Mouse (Mus musculus) heart, postnatal 0 days (tissue): ENCODE data around the gene Ifit1bl1. TPM values are rescaled to one million over a fixed set of nuclear protein-coding genes. Genes with fewer than 3 reads are reported as not detected.

ENCODE experiments used
- ATAC-seq: fragments of 200-750 bp; cut with Nextera tagmentation; 2 replicates; pipeline ENCODE4 v1.8.0; 2017; ENCODE audit warnings: low read depth, moderate number of reproducible peaks, moderate library complexity; ENCODE audit not compliant: insufficient read depth
- DNase-seq: peaks from one replicate; pipeline ENCODE4 v3.0.0-alpha.2; 2016; ENCODE audit warnings: low spot score
- H3K27ac ChIP-seq: fragments of 300-500 bp; sonication (generic); 2 replicates; pipeline ENCODE4 v1.5.1; 2014; ENCODE audit warnings: low read depth, mild to moderate bottlenecking
- H3K27me3 ChIP-seq: fragments of 300-500 bp; sonication (generic); 2 replicates; pipeline ENCODE4 v1.6.1; 2014; ENCODE audit warnings: low read length, mixed read lengths; ENCODE audit not compliant: control insufficient read depth, insufficient read depth
- H3K36me3 ChIP-seq: fragments of 300-500 bp; sonication (generic); replicated peaks from 2 replicates; pipeline ENCODE4 v1.6.1; 2014; ENCODE audit warnings: low read length, mixed read lengths; ENCODE audit not compliant: control insufficient read depth, insufficient read depth
- H3K4me1 ChIP-seq: fragments of 300-500 bp; sonication (generic); 2 replicates; pipeline ENCODE4 v1.6.1; 2014; ENCODE audit warnings: antibody characterized with exemption; ENCODE audit not compliant: control insufficient read depth, insufficient read depth
- H3K4me2 ChIP-seq: fragments of 300-500 bp; sonication (generic); 2 replicates; pipeline ENCODE4 v1.6.1; 2014; ENCODE audit warnings: low read depth, mild to moderate bottlenecking, low read length, moderate library complexity
- H3K4me3 ChIP-seq: fragments of 300-500 bp; sonication (generic); 2 replicates; pipeline ENCODE4 v1.5.1; 2014; ENCODE audit warnings: low read depth, low read length
- H3K9ac ChIP-seq: fragments of 300-500 bp; sonication (generic); replicated peaks from 2 replicates; pipeline ENCODE4 v1.6.1; 2014; ENCODE audit warnings: low read depth, low read length, mixed read lengths
- H3K9me3 ChIP-seq: fragments of 300-500 bp; sonication (generic); replicated peaks from 2 replicates; pipeline ENCODE4 v1.6.1; 2016; ENCODE audit warnings: low read length; ENCODE audit not compliant: control insufficient read depth
- CTCF ChIP-seq: IDR thresholded peaks from 2 replicates; pipeline ENCODE4 v1.5.1; 2016; ENCODE audit warnings: antibody characterized with exemption, control low read depth, low read depth
- EP300 ChIP-seq: IDR thresholded peaks from 2 replicates; pipeline ENCODE4 v1.6.1; 2016; ENCODE audit warnings: antibody characterized with exemption, low read depth
- WGBS: fragments of 180-500 bp; shearing (Covaris S2); extraction: QIAGEN DNeasy Blood & Tissue Kit; methylation state at CpG from one replicate; pipeline ENCODE4 v1.1.7; 2014; 5-methylcytosine and 5-hydroxymethylcytosine counted together
- polyA plus RNA-seq: library from polyadenylated mRNA; unstranded; fragments of >200 nt; fragmentation: Nextera tagmentation; extraction: Ambion mirVana; gene quantifications from 2 replicates; pipeline ENCODE4 v1.2.1, GENCODE M21; 2015
- total RNA-seq: library from RNA; depleted of rRNA; stranded (reverse); fragments of >200 nt; gene quantifications from 2 replicates; pipeline ENCODE4 v1.2.3, GENCODE M21; 2014; ENCODE audit warnings: low replicate concordance; rRNA removed

Ifit1bl1 gene
- total and polyA plus RNA-seq, 2 experiments from 2014 or later = 0.50 to 3.3 TPM

- Histone ChIP-seq H3K27me3 (no peaks in the 10 kb centered on the region), H3K4me1 (peaks cover 12% of the 10 kb centered on the region), H3K27ac (no peak overlapping the region), H3K4me2 (no peak overlapping the region), H3K9me3 (no peaks in the 10 kb centered on the region), H3K36me3 (no peaks in the 10 kb centered on the region), H3K9ac (no peak overlapping the region), H3K4me3 (no peak overlapping the region)
- 29% methylated on average over 7 of the region's 7 CpGs for WGBS
- ATAC-seq = no peak
- DNase-seq = peak; percentile 69
- TF ChIP-seq CTCF (peak; percentile 81), EP300 (no peak)
Measured at GRCm38 (mm10) chr19:34547976-34548375, 53.8 kb downstream of the Ifit1bl1 start.

GRCm38 (mm10) chr19:34546211-34546610, 55.5 kb downstream of the Ifit1bl1 start:
- WGBS = 82% methylated on average over 4 of the region's 4 CpGs
- no peaks in the 10 kb centered on the region for H3K36me3 ChIP-seq
- no peak overlapping the region for H3K4me3 ChIP-seq
- H3K4me1 ChIP-seq = no peaks in the 10 kb centered on the region
- DNase-seq (no peak), ATAC-seq (no peak)
- H3K4me2 ChIP-seq = no peak overlapping the region
- no peaks in the 10 kb centered on the region for H3K9me3 ChIP-seq
- H3K9ac ChIP-seq = no peak overlapping the region
- H3K27ac ChIP-seq = no peak overlapping the region
- TF ChIP-seq EP300 = no peak
- TF ChIP-seq CTCF = no peak
- H3K27me3 ChIP-seq = no peaks in the 10 kb centered on the region

Other genes starting within 250 kb of the Ifit1bl1 start
- gene Ch25h, start 126.8 kb downstream of the Ifit1bl1 start, total RNA-seq = 1.5 and 2.7 TPM in 2 replicates
- gene Ch25h, start 126.8 kb downstream of the Ifit1bl1 start, polyA plus RNA-seq = 0.92 and 1.3 TPM in 2 replicates
- gene Lipa, start 74.5 kb downstream of the Ifit1bl1 start, total RNA-seq = 30.2 and 40.1 TPM in 2 replicates
- 16.8 and 20.7 TPM in 2 replicates for gene Lipa, start 74.5 kb downstream of the Ifit1bl1 start, polyA plus RNA-seq
- 7.4 and 9.1 TPM in 2 replicates for gene Ifit2, start 51.3 kb downstream of the Ifit1bl1 start, total RNA-seq
- 4.3 and 4.6 TPM in 2 replicates for gene Ifit2, start 51.3 kb downstream of the Ifit1bl1 start, polyA plus RNA-seq
- gene Ifit3, start 18.4 kb downstream of the Ifit1bl1 start, total RNA-seq = 1.7 and 12.8 TPM in 2 replicates
- gene Ifit3, start 18.4 kb downstream of the Ifit1bl1 start, polyA plus RNA-seq = 2.3 and 3.0 TPM in 2 replicates
- gene Ifit3b, start 6.0 kb upstream of the Ifit1bl1 start, total RNA-seq = 0.57 and 2.5 TPM in 2 replicates
- 0.59 and 0.72 TPM in 2 replicates for gene Ifit3b, start 6.0 kb upstream of the Ifit1bl1 start, polyA plus RNA-seq
- gene Ifit1bl2, start 38.8 kb upstream of the Ifit1bl1 start, total RNA-seq = 0.19 and 1.9 TPM in 2 replicates
- gene Ifit1bl2, start 38.8 kb upstream of the Ifit1bl1 start, polyA plus RNA-seq = 1.0 and 1.3 TPM in 2 replicates
- 4.4 and 9.7 TPM in 2 replicates for gene Ifit1, start 38.9 kb upstream of the Ifit1bl1 start, total RNA-seq
- 0.74 and 1.2 TPM in 2 replicates for gene Ifit1, start 38.9 kb upstream of the Ifit1bl1 start, polyA plus RNA-seq
- 10.3 and 10.4 TPM in 2 replicates for gene Slc16a12, start 145.3 kb upstream of the Ifit1bl1 start, total RNA-seq
- gene Slc16a12, start 145.3 kb upstream of the Ifit1bl1 start, polyA plus RNA-seq = 6.3 and 7.2 TPM in 2 replicates